Mouse (Mus musculus): ENCODE measurements around the gene Clpx.
"Not testable (repeated sequence)": the region's sequence is repeated elsewhere in the genome, so short reads cannot be mapped to it uniquely, and the experiment has no call there.

The Clpx gene

GRCm38 (mm10) chr9:65293973-65294715, at the start of gene Clpx:
Clpx (plus strand) TSS chr9:65294260.
- in situ Hi-C loops (cut with MboI, MseI), result loop anchor here (5.0 kb wide), 1 partner anchor 48 kb away; no protein-coding TSS in a partner anchor

DNA sequence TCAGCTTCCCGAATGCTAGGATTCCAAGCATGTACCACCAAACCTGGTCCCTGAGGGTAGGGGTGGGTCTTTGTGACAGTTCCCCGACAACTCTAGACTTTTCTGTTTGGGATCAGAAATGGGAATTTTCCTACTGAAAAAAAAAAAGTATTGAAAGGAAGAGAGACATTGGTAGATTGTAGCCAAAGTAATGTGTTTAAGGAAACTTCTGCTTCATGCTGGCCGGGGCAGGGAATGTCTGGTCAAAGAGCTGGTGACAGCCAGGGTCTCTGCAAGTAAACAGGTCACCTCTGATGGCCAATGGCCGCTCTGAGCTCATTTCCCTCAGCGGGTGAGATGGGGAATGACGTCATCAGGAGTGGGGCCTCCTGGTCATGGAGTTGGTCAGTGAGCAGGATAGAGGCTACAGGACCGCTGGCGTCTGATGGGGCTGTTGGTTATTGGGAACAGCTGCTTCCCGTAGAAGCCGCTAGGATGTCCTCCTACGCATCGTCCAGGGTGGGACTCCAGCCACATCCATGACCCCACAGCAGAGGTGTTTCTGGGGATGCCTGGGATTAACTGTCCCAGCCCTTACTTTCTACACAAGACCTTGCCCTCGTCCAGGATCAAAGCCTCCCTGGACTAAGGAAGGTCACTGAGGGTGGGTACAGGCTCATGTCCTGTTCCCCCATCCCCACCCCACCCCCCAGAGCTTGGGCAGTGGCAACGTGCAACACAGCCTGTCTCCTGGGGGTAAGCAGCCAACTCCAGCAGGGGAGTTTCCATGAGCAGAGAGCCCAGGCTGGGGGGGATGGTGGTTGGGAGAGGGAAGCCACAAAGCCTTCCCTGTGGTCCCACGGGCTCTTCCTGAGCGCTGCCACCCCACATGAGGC, 46.3 kb upstream of the Clpx start:
- in situ Hi-C loops (cut with MboI, MseI), result loop anchor here (10.0 kb wide), 1 partner anchor 1743 kb away; no protein-coding TSS in a partner anchor

DNA sequence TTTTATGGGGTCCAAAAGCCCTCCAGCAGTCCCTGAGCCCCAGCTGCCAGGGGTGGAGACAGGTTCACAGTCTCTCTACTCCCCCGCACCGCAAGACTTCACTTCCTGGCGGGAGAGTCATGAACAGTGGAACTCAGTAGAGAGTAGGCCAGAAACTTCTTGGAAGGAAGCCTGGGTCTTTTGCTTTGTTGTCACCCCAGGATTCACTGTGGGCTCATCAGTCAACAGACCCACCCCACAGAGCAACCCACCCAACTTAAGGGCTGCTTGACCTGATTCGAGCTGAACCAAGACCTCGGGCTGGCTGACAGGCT, 45.7 kb upstream of the Clpx start:
- in situ Hi-C loops (cut with MboI, MseI), result loop anchor here (10.0 kb wide), 1 partner anchor 1744 kb away; no protein-coding TSS in a partner anchor

DNA sequence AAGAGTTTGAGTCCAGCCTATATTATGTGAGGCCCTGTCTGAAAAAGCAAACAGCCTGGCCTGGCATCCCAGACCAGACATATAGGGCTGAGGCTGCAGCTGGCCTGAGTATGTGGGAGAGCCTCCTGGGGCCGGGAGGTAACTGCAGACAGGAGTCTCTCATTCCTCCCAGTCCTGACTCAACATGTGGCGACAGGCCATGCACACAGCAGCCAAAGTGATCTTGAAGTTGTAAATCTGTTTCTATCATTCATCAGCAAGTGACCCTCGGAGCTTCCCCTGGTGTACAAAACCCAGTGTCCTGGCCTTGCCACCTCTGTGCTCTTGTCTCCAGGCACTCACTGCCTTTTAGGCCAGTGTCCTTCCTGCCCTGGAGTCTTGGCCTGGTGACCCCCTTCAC, 42.0 kb upstream of the Clpx start:
- in situ Hi-C loops (cut with MboI, MseI), result no loop called here

DNA sequence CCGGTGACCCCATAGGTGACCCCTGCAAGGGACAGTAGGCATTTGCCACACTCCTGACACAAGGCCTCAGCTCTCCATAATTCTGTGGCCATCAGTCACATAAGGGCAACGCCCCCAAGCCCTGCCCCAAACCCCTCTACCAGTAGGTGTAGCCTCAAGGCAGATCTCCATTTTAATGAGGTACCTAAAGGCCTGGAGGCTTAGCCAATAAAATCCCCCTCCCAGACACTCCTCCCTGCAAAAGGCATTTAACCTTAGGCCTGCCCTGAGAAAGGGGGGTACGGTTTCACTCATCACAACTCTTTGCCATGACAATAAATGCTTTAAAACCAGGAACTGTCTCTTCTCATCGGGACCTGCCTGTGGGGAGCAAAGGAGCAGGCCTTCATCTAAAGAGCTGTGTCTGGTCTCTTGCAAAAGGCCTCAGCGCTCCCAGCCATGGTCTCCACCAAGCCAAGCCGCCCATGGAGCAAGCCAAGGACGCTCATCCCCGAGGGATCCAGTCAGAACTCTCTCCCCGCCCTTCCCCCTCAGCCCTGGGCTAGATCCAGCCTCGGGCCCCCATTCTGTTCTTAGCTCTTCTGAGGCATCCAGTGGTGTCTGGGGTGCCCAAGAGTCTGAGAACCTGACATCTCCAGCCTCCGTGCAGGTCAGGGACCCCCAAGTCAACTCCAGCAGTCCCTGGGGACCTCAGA, 38.0 kb upstream of the Clpx start:
- in situ Hi-C loops (cut with MboI, MseI), result no loop called here

DNA sequence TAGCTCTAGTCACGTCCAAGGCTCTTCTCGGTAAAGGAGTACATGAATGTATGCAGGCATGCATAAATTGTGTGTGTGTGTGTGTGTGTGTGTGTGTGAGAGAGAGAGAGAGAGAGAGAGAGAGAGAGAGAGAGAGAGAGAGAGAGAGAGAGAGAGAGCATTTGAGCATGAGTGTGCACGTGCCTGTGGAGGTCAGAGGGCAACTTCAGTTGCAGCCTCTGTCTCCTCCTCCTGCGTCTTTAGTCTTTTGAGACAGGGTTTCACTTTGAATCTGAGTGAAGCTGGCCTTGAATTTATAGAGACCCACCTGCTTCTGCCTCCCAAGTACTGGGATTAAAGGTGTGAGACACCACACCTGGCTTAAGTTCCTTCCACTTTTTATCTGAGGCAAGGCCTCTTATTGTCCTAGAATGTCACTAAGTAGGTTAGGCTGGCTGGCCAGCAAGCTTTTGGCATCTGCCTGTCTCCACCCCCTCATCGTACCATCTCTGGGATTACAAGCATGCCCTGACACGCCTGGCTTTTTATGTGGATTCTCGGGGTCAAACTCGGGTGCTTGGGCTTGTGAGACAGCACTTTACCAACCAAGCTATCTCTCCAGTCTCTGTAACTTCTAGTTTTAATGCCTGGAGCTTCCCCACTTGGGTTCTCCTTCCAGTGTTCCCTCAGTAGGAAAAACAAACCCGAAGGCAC, 36.7 kb upstream of the Clpx start:
- in situ Hi-C loops (cut with MboI, MseI), result no loop called here

GRCm38 (mm10) chr9:65259366-65259765, 34.7 kb upstream of the Clpx start:
- in situ Hi-C loops (cut with MboI, MseI), result no loop called here

GRCm38 (mm10) chr9:65261591-65262230, 32.3 kb upstream of the Clpx start:
- in situ Hi-C loops (cut with MboI, MseI), result no loop called here

GRCm38 (mm10) chr9:65262641-65263120, 31.4 kb upstream of the Clpx start:
- in situ Hi-C loops (cut with MboI, MseI), result no loop called here

DNA sequence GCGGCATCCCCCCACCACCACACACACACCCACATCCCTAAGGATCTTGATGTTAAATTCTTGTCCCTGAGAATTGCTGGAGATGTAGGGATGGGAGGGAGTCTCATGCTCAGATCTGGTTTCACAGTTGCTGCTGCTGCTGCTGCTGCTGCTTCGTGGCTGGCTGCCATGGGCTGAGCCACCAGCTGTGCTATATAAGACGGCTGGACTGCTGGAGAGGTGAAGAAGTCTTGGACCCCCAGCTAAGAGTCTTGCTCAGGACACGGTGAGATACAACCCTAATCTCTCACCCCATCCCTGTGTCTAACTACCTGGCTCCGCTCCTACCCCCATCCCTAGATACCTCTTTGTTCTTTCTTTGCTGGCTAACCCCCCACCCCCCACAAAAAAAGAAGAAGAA, 29.1 kb upstream of the Clpx start, which contains the start of gene Cilp:
Gene Cilp, plus strand, starts transcription at position 222 of the 400 bp plus-strand sequence.
- in situ Hi-C loops (cut with MboI, MseI), result no loop called here

GRCm38 (mm10) chr9:65267742-65268515, 26.1 kb upstream of the Clpx start:
- in situ Hi-C loops (cut with MboI, MseI), result no loop called here

- in situ Hi-C loops (cut with MboI, MseI), result loop anchor here (10.0 kb wide), 1 partner anchor 48 kb away; no protein-coding TSS in a partner anchor
These were observed 20.8 kb upstream of the Clpx start for GRCm38 (mm10) chr9:65273048-65273809.

DNA sequence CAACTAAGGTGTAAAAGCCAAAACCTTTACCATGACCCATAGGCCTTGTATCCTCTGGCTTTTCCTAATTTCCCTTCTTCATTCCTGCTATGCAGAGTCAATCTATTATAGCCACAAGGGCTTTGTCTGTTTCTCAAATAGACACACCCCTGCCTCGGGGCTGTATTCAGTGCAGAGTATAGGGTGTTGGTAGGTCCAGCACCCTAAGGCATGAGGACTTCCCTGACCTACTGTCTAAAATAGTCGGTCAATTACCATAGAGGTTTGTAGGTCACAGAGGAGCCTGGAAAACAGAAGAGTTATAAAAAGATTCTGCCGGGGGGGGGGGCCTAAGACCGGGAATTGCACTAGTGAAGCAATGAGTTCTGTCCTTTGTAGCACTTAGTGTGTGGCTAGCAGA, 20.2 kb upstream of the Clpx start:
- in situ Hi-C loops (cut with MboI, MseI), result loop anchor here (10.0 kb wide), 1 partner anchor 49 kb away; no protein-coding TSS in a partner anchor

- in situ Hi-C loops (cut with MboI, MseI), result loop anchor here (10.0 kb wide), 1 partner anchor 50 kb away; no protein-coding TSS in a partner anchor
These were observed 19.2 kb upstream of the Clpx start for GRCm38 (mm10) chr9:65274851-65275250.

DNA sequence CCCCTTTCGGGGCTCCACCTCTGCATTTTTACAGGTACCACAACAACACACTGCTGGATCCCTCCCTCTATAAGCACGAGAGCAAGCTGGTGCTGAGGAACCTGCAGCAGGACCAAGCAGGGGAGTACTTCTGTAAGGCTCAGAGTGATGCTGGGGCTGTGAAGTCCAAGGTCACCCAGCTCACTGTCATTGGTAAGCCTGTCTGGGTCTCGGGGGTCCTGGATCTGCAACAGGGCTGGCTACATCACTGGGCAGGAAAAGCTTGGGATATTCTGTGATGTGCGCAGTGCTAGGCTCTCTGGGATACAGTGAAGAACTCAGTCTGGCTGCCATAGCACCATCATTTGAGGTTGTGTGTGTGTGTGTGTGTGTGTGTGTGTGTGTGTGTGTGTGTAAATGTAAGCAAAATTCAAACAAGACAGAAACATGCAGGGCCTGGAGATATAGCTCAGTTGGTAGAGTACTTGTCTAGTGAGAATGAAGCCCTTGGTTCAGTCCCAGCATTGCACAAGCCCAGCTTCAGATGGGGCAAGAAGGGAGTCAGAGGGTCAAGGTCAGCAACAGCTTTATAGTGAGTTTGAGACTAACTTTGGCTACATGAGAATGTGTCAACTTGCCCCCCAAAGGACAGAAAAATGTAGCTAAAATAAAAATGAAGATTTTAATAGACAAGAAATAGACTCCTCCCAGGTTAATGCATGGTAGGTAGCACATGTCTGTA, 18.1 kb upstream of the Clpx start:
- in situ Hi-C loops (cut with MboI, MseI), result loop anchor here (10.0 kb wide), 1 partner anchor 51 kb away; no protein-coding TSS in a partner anchor

DNA sequence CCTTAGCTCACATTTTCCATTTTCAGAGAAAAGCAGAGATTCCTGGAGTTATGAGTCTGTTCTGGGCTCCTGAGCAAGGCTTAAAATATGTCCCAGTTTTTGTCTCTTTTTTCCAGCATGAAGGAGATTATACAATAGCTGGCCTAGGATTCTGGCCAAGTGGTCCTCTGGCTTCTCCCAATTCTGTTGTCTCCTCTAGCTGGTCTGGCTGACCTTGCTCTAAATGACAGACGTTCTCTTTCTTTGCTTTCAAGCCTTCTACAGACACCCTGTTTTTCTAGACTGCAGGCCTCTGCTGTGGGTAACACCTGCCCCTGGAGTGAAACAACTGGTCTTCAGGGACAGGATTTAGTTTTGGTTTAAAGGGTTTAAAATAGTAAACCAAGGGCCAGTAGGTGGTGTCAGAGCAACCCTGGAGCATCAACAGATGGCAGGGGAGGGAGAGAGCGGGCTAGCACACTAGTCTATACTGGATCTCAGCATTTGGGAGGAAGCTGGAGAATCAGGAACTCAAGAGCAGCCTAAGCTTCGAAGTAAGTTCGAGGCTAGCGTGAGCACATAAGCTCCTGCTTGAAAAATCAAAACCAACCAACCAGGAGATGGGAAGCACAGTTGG, 12.4 kb upstream of the Clpx start:
- in situ Hi-C loops (cut with MboI, MseI), result no loop called here

DNA sequence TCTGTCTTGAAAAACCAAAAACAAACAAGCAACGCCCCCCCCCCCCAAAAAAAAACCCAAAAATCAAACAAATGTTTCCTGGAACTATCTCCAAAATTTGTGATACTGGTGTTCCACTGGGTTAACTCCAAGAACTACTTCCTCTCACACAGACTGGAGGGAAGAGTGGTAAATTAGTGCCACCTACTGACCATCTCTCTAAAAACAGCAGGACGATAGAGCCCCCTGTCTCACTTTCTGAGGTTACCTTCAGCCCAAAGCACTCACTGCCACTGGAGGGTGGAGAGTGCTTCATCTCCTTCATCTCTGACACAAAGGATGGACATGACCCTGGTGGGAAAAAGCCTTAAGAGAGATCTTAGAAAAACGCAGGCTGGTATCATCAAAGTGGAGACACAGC, 10.8 kb upstream of the Clpx start:
- in situ Hi-C loops (cut with MboI, MseI), result no loop called here

- in situ Hi-C loops (cut with MboI, MseI), result not testable (repeated sequence)
These were observed 5.8 kb upstream of the Clpx start for GRCm38 (mm10) chr9:65288252-65288651.

Data from regulatory T cell (primary cell).